Mouse (Mus musculus): ENCODE results near the gene Atp2b4.
"Not testable (repeated sequence)": the region's sequence is repeated elsewhere in the genome, so short reads cannot be mapped to it uniquely, and the experiment has no call there.

Gene Atp2b4

GRCm38 (mm10) chr1:133694301-133694700 lies 106.5 kb downstream of the Atp2b4 start:
- DNase-seq (ENCODE audit: low read depth): no peak

GRCm38 (mm10) chr1:133693536-133694114 lies 107.2 kb downstream of the Atp2b4 start:
- DNase-seq (ENCODE audit: low read depth): no peak

DNA sequence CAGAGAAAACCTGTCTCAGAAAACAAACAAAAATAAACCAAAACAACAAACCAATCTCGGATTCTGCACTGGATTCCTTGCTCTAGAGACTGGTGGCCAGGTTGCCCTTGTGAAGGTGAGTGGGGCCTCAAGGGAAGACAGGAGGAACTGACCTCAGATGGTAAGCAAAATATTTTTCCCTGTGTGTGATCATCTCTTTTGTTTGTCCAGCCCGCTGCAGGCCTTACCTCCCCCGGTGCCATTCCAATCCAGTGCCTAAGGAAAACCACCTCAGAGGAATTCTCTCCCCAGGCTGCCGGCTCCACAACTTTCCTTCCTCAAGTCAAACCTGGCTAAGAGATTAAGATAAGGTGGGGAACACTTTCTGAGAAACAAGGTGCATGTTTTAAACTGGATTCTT lies 108.6 kb downstream of the Atp2b4 start:
- no peak for DNase-seq (ENCODE audit: low read depth)

GRCm38 (mm10) chr1:133691046-133691445 lies 109.8 kb downstream of the Atp2b4 start:
- DNase-seq (ENCODE audit: low read depth): no peak

DNA sequence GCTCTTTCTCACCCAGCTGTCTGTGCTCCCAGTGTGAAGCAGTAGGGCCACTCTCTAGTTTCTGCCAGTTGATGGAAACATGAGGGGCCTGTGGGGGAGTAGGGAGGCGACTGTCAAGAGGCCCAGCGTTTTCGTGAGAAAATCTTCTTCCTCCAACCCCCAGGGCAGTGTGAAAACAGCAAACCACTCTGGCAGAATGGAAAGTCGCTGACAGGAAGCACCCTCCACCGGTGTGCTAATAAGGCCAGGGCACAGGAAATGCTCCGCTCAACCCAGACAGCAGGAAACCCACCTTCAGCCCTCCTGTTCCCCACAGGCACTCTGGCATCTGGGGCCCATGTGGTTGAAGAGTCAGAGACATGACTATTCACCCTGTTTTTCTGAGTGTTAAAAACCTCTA lies 110.9 kb downstream of the Atp2b4 start, which contains the start of gene Lax1:
TSS of gene Lax1 (minus strand) at position 212 of the 400 bp plus-strand sequence.
- DNase-seq (ENCODE audit: low read depth): peak; percentile 28

DNA sequence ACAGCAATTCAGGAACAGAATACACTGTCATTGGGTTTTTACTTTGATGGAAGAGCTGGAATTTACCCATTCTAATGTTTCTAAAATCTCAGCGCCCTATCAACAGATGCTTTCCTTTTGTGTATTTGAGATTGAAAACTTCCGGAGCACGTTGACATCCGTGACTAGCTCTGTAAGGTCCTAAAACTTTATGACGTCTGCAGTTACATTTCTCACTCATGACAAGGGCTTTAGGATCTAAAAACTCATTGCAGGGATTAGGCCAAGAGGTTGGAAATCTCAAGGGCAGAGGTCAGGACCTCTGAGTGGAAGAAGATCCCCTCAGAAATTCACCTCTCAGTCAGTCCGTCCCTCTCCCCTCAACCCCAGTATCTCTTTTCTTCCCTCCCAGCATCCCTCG lies 112.5 kb downstream of the Atp2b4 start:
- no peak for DNase-seq (ENCODE audit: low read depth)

DNA sequence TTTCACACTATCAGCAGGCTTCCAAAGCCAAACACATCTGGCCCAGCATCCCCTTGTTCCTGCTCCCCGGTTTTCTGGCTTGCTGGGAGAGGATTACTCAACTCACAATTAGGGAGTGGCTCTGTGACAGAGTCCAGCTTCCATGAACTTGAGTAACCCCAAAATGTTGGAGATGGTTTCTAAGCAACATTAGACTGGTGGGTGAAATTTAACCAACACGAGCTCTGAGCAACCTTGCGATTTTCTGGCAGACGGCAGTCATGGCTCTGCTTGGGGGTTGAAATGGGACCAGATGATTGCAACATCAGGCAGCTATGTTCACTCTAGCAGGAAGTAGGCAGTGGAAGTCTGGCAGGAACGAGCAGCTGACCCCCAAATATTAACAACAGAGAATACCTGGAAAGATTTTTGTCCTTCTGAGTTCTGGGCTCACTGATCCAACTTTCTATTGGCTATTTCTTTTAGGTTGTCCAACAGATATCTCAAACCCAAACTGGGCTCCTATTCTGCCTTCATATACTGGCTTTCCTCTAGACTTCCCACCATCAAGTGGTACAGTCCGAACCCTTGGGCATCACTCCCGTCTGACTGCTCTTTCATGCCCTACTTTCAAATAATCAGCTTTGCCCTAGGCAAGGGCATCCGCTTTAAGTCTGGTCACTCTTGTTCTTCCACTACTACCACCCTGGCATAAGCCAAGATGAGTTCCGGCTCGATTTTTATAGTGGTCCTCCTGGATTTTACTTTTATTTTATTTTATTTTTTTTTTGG lies 114.9 kb downstream of the Atp2b4 start:
- no peak for DNase-seq (ENCODE audit: low read depth)

- DNase-seq (ENCODE audit: low read depth): no peak
Measured at GRCm38 (mm10) chr1:133671801-133672200, 129.0 kb downstream of the Atp2b4 start.

- DNase-seq (ENCODE audit: low read depth): no peak
Measured at GRCm38 (mm10) chr1:133671266-133671665, 129.6 kb downstream of the Atp2b4 start.

DNA sequence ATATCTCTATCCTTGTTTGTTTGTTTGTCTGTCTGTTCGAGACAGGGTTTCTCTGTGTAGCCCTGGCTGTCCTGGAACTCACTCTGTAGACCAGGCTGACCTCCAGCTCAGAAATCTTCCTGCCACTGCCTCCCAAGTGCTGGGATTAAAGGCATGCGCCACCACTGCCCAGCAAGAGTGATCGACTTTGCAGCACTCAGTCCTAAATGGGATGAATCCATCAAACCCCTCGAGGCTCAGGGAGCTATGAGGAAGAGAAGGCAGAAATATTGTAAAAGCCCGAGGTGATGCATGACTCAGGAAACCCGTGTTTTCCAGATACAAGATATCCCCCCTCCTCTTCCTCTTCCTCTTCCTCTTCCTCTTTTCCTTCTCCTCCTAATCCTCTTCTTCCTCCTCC lies 130.1 kb downstream of the Atp2b4 start:
- DNase-seq (ENCODE audit: low read depth): no peak

DNA sequence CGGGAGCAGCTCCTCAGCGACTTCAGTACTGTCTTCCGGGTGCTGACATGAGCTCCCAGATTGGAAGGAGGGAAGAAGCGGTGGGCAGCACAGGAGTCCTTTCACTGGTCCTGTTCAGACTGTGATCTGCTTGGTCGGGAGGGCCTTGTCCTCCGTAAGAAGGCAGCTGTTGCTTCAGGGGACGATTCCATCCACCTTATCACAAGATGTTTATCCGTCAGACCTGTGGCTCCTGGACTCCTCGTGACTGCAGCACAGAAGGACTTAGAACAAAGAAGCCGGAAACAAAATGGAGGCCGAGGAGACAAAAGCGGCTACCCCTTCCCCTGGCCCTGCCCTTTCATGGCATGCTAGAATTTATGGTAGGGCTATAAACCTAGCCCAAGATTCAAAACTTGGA lies 130.7 kb downstream of the Atp2b4 start:
- no peak for DNase-seq (ENCODE audit: low read depth)

- DNase-seq (ENCODE audit: low read depth): no peak
Measured at GRCm38 (mm10) chr1:133668618-133669017, 132.2 kb downstream of the Atp2b4 start.

DNA sequence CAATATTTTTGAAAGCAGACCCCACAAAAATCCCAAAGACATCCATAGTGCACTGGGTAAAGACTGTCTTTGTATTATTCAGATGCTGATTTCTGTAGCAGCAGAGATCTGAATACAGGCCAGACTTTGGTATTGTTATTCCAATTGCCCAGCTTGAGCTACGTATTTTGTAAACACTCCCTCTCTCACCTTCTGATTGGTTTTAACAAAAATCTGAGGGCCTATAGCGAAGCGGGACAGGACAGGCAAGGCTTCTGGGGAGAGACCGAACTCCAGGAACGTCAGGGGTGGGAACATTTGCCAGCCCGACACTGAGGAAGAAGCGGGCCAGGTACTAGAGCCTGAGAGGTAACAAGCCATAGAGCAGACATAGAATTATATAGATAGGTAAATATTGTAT lies 133.1 kb downstream of the Atp2b4 start:
- DNase-seq (ENCODE audit: low read depth): no peak

DNA sequence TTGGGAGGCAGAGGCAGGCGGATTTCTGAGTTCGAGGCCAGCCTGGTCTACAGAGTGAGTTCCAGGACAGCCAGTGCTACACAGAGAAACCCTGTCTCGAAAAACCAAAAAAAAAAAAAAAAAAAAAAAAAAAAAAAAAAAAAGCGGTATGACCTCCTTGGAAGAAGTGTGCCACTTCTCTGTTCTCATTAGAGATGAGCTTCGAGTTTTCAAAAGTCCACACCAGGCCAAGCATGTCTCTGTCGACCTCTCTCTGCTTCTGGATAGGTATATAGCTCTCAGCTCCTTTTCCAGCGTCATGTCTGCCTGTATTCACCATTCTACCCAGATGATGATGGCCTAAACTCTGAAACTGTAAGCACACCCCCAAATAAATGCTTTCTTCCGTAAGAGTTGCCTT lies 135.1 kb downstream of the Atp2b4 start:
- not testable (repeated sequence) for DNase-seq (ENCODE audit: low read depth)

GRCm38 (mm10) chr1:133664203-133664970 lies 136.5 kb downstream of the Atp2b4 start:
- DNase-seq (ENCODE audit: low read depth): no peak

- DNase-seq (ENCODE audit: low read depth): no peak
Measured at GRCm38 (mm10) chr1:133663427-133663826, 137.4 kb downstream of the Atp2b4 start.

DNA sequence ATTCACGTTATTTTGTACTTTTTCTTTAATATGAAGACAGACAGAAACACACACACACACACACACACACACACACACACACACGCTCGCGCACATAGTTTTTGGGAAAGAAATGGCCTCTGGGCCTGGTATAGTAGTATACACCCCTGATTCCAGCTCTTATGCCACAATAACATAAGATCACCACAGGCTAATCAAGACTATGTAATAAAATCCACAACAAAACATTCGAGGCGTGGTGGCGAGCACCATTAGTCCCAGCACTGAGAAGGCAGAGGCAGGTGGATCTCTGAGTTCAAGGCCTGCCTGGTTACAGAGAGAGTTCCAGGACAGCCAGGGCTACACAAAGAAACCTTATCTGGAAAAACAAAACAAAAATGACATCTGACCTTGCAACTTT lies 137.9 kb downstream of the Atp2b4 start:
- DNase-seq (ENCODE audit: low read depth): no peak

GRCm38 (mm10) chr1:133661203-133661933 lies 139.5 kb downstream of the Atp2b4 start, which contains the start of gene Gm38394:
Gm38394 (minus strand) TSS chr1:133661318.
- DNase-seq (ENCODE audit: low read depth): peak; percentile 91

GRCm38 (mm10) chr1:133660466-133661202 lies 140.2 kb downstream of the Atp2b4 start, which contains the start of gene Zbed6:
Zbed6 (minus strand) TSS chr1:133660885.
- peak; percentile 20 for DNase-seq (ENCODE audit: low read depth)

- no peak for DNase-seq (ENCODE audit: low read depth)
Measured at GRCm38 (mm10) chr1:133658878-133659277, 142.0 kb downstream of the Atp2b4 start.

DNA sequence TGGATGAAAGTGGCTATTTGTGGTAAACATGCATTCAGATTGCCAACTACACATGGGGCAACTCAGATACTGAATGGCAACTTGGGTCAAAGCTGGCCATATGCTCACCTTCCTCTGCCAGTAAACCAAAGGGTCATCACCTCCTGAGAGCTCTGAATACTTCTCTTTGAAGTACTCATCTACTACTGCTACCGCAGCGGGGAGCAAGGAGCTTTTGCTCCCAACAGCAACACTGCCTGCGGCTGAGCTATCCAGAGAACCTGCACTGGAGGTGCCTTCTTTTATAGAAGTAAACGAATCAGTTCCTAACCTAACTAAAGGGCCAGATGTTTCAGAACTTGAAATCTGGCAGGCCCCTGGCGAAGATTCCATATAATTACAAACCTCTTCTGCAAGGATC lies 144.0 kb downstream of the Atp2b4 start:
- DNase-seq (ENCODE audit: low read depth): no peak

Data from c-Kit-positive CD71-negative TER-119-negative erythroid progenitor cells, embryonic 14.5 days (primary cell).